ENCODE assay signal across 23 mouse cellular contexts in genomic region chr9:37351266-37351665, GRCm38 (mm10). TPM values are rescaled to one million over a fixed set of nuclear protein-coding genes. Genes with fewer than 3 reads are reported as not detected.
DNase-seq lines count a peak whose midpoint lies in the region; ATAC-seq and TF ChIP-seq lines count a peak whose summit lies in the region.
"Had no signal": no experiment of that assay in that cellular context is flagged by ENCODE, and none has a peak within 500 bp of the region (broad histone marks: within the 10 kb centered on the region; RNA-seq: fewer than 3 reads in every experiment).

No protein-coding gene starts in this region.

- H3K27ac ChIP-seq in embryonic facial prominence, embryonic 14.5 days (replicated peaks; ENCODE audit: low read depth, low read length) = no peak overlapping the region
- H3K27ac ChIP-seq in embryonic facial prominence, embryonic 10.5 days (replicated peaks) = no peak overlapping the region
- H3K27ac ChIP-seq in midbrain, embryonic 11.5 days (ENCODE audit: low read depth, low read length) = no peak overlapping the region
- H3K27ac ChIP-seq in midbrain, embryonic 15.5 days = no peak overlapping the region
- peak overlapping the region; percentile 93 for H3K27ac ChIP-seq in cortical plate, adult 2 months (ENCODE audit: insufficient read depth, low read length)
- H3K27ac ChIP-seq: forebrain, embryonic 12.5 days; kidney, postnatal 0 days; limb, embryonic 13.5 days had no signal

- no peak overlapping the region for H3K4me3 ChIP-seq in embryonic facial prominence, embryonic 14.5 days (ENCODE audit: low read depth, low read length)
- no peak overlapping the region for H3K4me3 ChIP-seq in embryonic facial prominence, embryonic 10.5 days
- H3K4me3 ChIP-seq in midbrain, embryonic 11.5 days (ENCODE audit: low read depth, low read length) = no peak overlapping the region
- no peak overlapping the region for H3K4me3 ChIP-seq in midbrain, embryonic 15.5 days
- H3K4me3 ChIP-seq in cortical plate, adult 2 months (ENCODE audit: insufficient read depth, low read length) = no peak overlapping the region
- H3K4me3 ChIP-seq: forebrain, embryonic 12.5 days; limb, embryonic 13.5 days had no signal

- H3K9ac ChIP-seq in embryonic facial prominence, embryonic 14.5 days (ENCODE audit: low read depth, low read length) = no peak overlapping the region
- H3K9ac ChIP-seq in midbrain, embryonic 11.5 days (ENCODE audit: low read length) = no peak overlapping the region
- no peak overlapping the region for H3K9ac ChIP-seq in midbrain, embryonic 15.5 days
- H3K9ac ChIP-seq: forebrain, embryonic 12.5 days; limb, embryonic 13.5 days had no signal

- peaks cover 11% of the 10 kb centered on the region for H3K4me1 ChIP-seq in embryonic facial prominence, embryonic 14.5 days (ENCODE audit: control insufficient read depth, insufficient read depth, low read length)
- peaks cover 13% of the 10 kb centered on the region for H3K4me1 ChIP-seq in embryonic facial prominence, embryonic 10.5 days
- peaks cover 12% of the 10 kb centered on the region for H3K4me1 ChIP-seq in midbrain, embryonic 11.5 days (ENCODE audit: control insufficient read depth, insufficient read depth, low read length)
- peaks cover 19% of the 10 kb centered on the region for H3K4me1 ChIP-seq in midbrain, embryonic 15.5 days
- H3K4me1 ChIP-seq in cortical plate, adult 2 months (ENCODE audit: control insufficient read depth, insufficient read depth, low read length) = peaks cover 2% of the 10 kb centered on the region; the same call in 1 of the 2 replicates

- no peak for TF ChIP-seq CTCF in cortical plate, adult 2 months (IDR thresholded peaks at IDR 0.05; ENCODE audit: extremely low read depth, insufficient read depth, low read length)

- no peak for TF ChIP-seq POLR2A in cortical plate, adult 2 months (IDR thresholded peaks at IDR 0.05; ENCODE audit: extremely low read depth, insufficient read depth, low read length)

- DNase-seq in embryonic facial prominence, embryonic 14.5 days (ENCODE audit: low spot score) = peak; percentile 7
- DNase-seq in embryonic facial prominence, embryonic 10.5 days (ENCODE audit: low spot score) = no peak
- DNase-seq in layer of hippocampus, adult 9-11 months = peak; percentile 69
- DNase-seq in layer of hippocampus, postnatal 14 days (ENCODE audit: low spot score in 2 of 2) = no peak
- DNase-seq in midbrain, embryonic 11.5 days (ENCODE audit: low spot score, missing footprints) = peak; percentile 37
- no peak for DNase-seq in natural killer cell, adult 2 months (ENCODE audit: low spot score in 2 of 2)
- DNase-seq: adrenal gland, postnatal 14 days; cerebellum, adult 11-12 months; cerebellum, postnatal 25 days; heart, adult 18-20 months; heart, postnatal 36 days; kidney, adult 11 months; thymus, postnatal 36 days had no signal

- H3K9me3 ChIP-seq in embryonic facial prominence, embryonic 14.5 days (ENCODE audit: control insufficient read depth, low read length) = no peaks in the 10 kb centered on the region
- no peaks in the 10 kb centered on the region for H3K9me3 ChIP-seq in embryonic facial prominence, embryonic 10.5 days
- no peaks in the 10 kb centered on the region for H3K9me3 ChIP-seq in midbrain, embryonic 11.5 days (ENCODE audit: control insufficient read depth, low read length)
- H3K9me3 ChIP-seq in midbrain, embryonic 15.5 days = no peaks in the 10 kb centered on the region
- H3K9me3 ChIP-seq: forebrain, embryonic 12.5 days; limb, embryonic 13.5 days had no signal

- H3K4me2 ChIP-seq in embryonic facial prominence, embryonic 14.5 days (ENCODE audit: low read depth, low read length) = no peak overlapping the region
- no peak overlapping the region for H3K4me2 ChIP-seq in midbrain, embryonic 11.5 days
- H3K4me2 ChIP-seq in midbrain, embryonic 15.5 days = no peak overlapping the region
- H3K4me2 ChIP-seq: forebrain, embryonic 12.5 days; limb, embryonic 13.5 days had no signal

- no peaks in the 10 kb centered on the region for H3K27me3 ChIP-seq in embryonic facial prominence, embryonic 14.5 days (replicated peaks; ENCODE audit: control insufficient read depth, insufficient read depth, low read length)
- no peaks in the 10 kb centered on the region for H3K27me3 ChIP-seq in embryonic facial prominence, embryonic 10.5 days (replicated peaks; ENCODE audit: low read depth, poor library complexity, severe bottlenecking)
- no peaks in the 10 kb centered on the region for H3K27me3 ChIP-seq in midbrain, embryonic 11.5 days (ENCODE audit: control insufficient read depth, insufficient read depth, low read length)
- H3K27me3 ChIP-seq in midbrain, embryonic 15.5 days (replicated peaks) = no peaks in the 10 kb centered on the region
- H3K27me3 ChIP-seq: forebrain, embryonic 12.5 days; limb, embryonic 13.5 days had no signal

- WGBS in embryonic facial prominence, embryonic 14.5 days = 50% methylated on average over 2 of the region's 2 CpGs
- 63% methylated on average over 2 of the region's 2 CpGs for WGBS in embryonic facial prominence, embryonic 10.5 days
- 53% methylated on average over 2 of the region's 2 CpGs for WGBS in midbrain, embryonic 11.5 days
- WGBS in midbrain, embryonic 15.5 days = 31% methylated on average over 2 of the region's 2 CpGs

- no peak for ATAC-seq in embryonic facial prominence, embryonic 14.5 days (ENCODE audit: low read depth)
- no peak for ATAC-seq in midbrain, embryonic 11.5 days (ENCODE audit: low FRiP score)
- no peak for ATAC-seq in midbrain, embryonic 15.5 days (replicated peaks)
- ATAC-seq: CD4-positive, CD25-positive, alpha-beta regulatory T cell, adult 4 months; midbrain, embryonic 16.5 days had no signal

- no peaks in the 10 kb centered on the region for H3K36me3 ChIP-seq in embryonic facial prominence, embryonic 14.5 days (ENCODE audit: control insufficient read depth, insufficient read depth, low read length)
- no peaks in the 10 kb centered on the region for H3K36me3 ChIP-seq in embryonic facial prominence, embryonic 10.5 days (replicated peaks)
- H3K36me3 ChIP-seq in midbrain, embryonic 11.5 days (ENCODE audit: control insufficient read depth, insufficient read depth, low read length) = no peaks in the 10 kb centered on the region
- no peaks in the 10 kb centered on the region for H3K36me3 ChIP-seq in midbrain, embryonic 15.5 days (replicated peaks)
- H3K36me3 ChIP-seq: forebrain, embryonic 12.5 days; limb, embryonic 13.5 days had no signal

RNA-seq across cellular contexts. Expression of gene Ccdc15, which starts 3.0 kb away (rescaled TPM):
- polyA plus RNA-seq in embryonic facial prominence, embryonic 14.5 days (2014; fragmentation: Nextera tagmentation; extraction: Ambion mirVana) = 6.0 and 6.9 TPM in 2 replicates
- 10.2 and 10.3 TPM in 2 replicates for polyA plus RNA-seq in embryonic facial prominence, embryonic 10.5 days (2016; fragmentation: Nextera tagmentation; extraction: Ambion mirVana)
- total RNA-seq in layer of hippocampus, postnatal 14 days (2021) = 1 to 10 TPM; 2.2 to 2.7 TPM
- polyA plus RNA-seq in midbrain, embryonic 11.5 days (2014; fragmentation: Nextera tagmentation; extraction: Ambion mirVana) = 8.8 and 9.3 TPM in 2 replicates
- polyA plus RNA-seq in midbrain, embryonic 15.5 days (2015; fragmentation: Nextera tagmentation; extraction: Ambion mirVana) = 7.9 and 8.7 TPM in 2 replicates
- polyA plus RNA-seq in cortical plate, adult 2 months (2012; rRNA removed) = 1.4 and 1.5 TPM in 2 replicates

RNA-seq across cellular contexts. Expression of gene Hepacam, which starts 15.9 kb away (rescaled TPM):
- 0.14 and 0.17 TPM in 2 replicates for polyA plus RNA-seq in embryonic facial prominence, embryonic 14.5 days (2014; fragmentation: Nextera tagmentation; extraction: Ambion mirVana)
- 0.05 TPM in 2 replicates for polyA plus RNA-seq in embryonic facial prominence, embryonic 10.5 days (2016; fragmentation: Nextera tagmentation; extraction: Ambion mirVana)
- 10 to 100 TPM; 77.2 to 81.9 TPM for total RNA-seq in layer of hippocampus, postnatal 14 days (2021)
- polyA plus RNA-seq in midbrain, embryonic 11.5 days (2014; fragmentation: Nextera tagmentation; extraction: Ambion mirVana) = not detected in 2 replicates
- polyA plus RNA-seq in midbrain, embryonic 15.5 days (2015; fragmentation: Nextera tagmentation; extraction: Ambion mirVana) = 12.3 and 15.1 TPM in 2 replicates
- 91.0 and 95.7 TPM in 2 replicates for polyA plus RNA-seq in cortical plate, adult 2 months (2012; rRNA removed)
- total RNA-seq: heart, postnatal 36 days; neutrophil, adult 5-6 weeks had no signal
- polyA plus RNA-seq: CD4-positive, CD25-positive, alpha-beta regulatory T cell, adult 4 months; heart, embryonic 14.5 days; liver, embryonic 16.5 days had no signal

RNA-seq across cellular contexts. Expression of gene Robo4, which starts 50.4 kb away (rescaled TPM):
- 10.8 and 12.4 TPM in 2 replicates for polyA plus RNA-seq in embryonic facial prominence, embryonic 14.5 days (2014; fragmentation: Nextera tagmentation; extraction: Ambion mirVana)
- 6.6 and 6.8 TPM in 2 replicates for polyA plus RNA-seq in embryonic facial prominence, embryonic 10.5 days (2016; fragmentation: Nextera tagmentation; extraction: Ambion mirVana)
- total RNA-seq in layer of hippocampus, postnatal 14 days (2021) = 1 to 10 TPM; 7.6 to 9.9 TPM
- 5.1 and 5.3 TPM in 2 replicates for polyA plus RNA-seq in midbrain, embryonic 11.5 days (2014; fragmentation: Nextera tagmentation; extraction: Ambion mirVana)
- polyA plus RNA-seq in midbrain, embryonic 15.5 days (2015; fragmentation: Nextera tagmentation; extraction: Ambion mirVana) = 5.2 and 6.2 TPM in 2 replicates
- polyA plus RNA-seq in cortical plate, adult 2 months (2012; rRNA removed) = 6.4 and 6.9 TPM in 2 replicates
- total RNA-seq: neutrophil, adult 5-6 weeks had no signal
- polyA plus RNA-seq: CD4-positive, CD25-positive, alpha-beta regulatory T cell, adult 4 months had no signal

Comparison
In these comparisons a context has a peak if more than half of its experiments do, and no peak if none do; other contexts are left out.
1. DNase-seq: peak in embryonic facial prominence, embryonic 14.5 days (single experiment), layer of hippocampus, adult 9-11 months (single experiment) and midbrain, embryonic 11.5 days (single experiment); none in embryonic facial prominence, embryonic 10.5 days (single experiment), layer of hippocampus, postnatal 14 days (0 of 2) and natural killer cell, adult 2 months (0 of 2).
2. RNA of gene Hepacam, which starts 15.9 kb away (polyA plus RNA-seq): 91.0 to 95.7 TPM in cortical plate, adult 2 months and 12.3 to 15.1 TPM in midbrain, embryonic 15.5 days; 0.14 to 0.17 TPM in embryonic facial prominence, embryonic 14.5 days, 0.05 TPM in embryonic facial prominence, embryonic 10.5 days and not detected in midbrain, embryonic 11.5 days; every median in the first group is over 10 times any median in the second.